Mouse (Mus musculus): ENCODE measurements around the gene Pof1b.

DNA sequence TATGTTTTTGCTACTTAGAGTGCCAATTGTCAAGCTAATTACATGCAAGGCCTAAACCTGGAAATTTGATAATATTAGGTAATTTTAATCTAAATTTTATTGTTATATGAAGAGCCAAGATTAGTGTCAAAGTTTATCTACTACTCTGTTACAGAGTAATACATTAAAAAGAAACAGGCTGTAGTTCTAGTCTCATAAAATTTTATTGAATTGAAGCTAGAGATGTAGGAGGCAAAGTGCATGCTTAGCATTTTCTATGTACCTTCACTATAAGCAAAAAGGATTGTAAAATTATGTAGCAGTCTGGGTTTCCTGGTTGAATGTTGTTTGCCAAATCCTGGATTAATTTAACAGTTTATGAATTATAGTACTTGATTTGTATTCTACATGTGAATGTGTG lies 18.1 kb upstream of the Pof1b start:
- TF ChIP-seq CTCF (IDR thresholded peaks at IDR 0.05): no peak
- TF ChIP-seq POLR2A (IDR thresholded peaks at IDR 0.05; ENCODE audit: insufficient read depth, low read depth, low read length): no peak
- no peak for TF ChIP-seq EP300 (IDR thresholded peaks at IDR 0.05; ENCODE audit: insufficient read depth, low read depth, low read length)
